Mouse (Mus musculus) C2C12 (cell line): ENCODE results near the gene Cmtr1.

Experiments
- CEBPB ChIP-seq: IDR thresholded peaks from one replicate; pipeline ENCODE4 v1.6.1; 2011; ENCODE audit warnings: low read depth, mild to moderate bottlenecking, control low read depth, moderate library complexity
- CTCF ChIP-seq: IDR thresholded peaks from one replicate; pipeline ENCODE4 v1.5.1; 2011; ENCODE audit not compliant: control insufficient read depth, insufficient read depth, insufficient read length
- USF1 ChIP-seq: IDR thresholded peaks from one replicate; pipeline ENCODE4 v1.6.1; 2011; ENCODE audit warnings: low read depth, mild to moderate bottlenecking, control low read depth, moderate library complexity

GRCm38 (mm10) chr17:29628946-29629345 is 31.4 kb upstream of the Cmtr1 start:
- no peak for TF ChIP-seq CTCF
- no peak for TF ChIP-seq USF1
- TF ChIP-seq CEBPB, result no peak
